Mouse (Mus musculus): ENCODE results near the gene Lcn6. TPM values are rescaled to one million over a fixed set of nuclear protein-coding genes. Genes with fewer than 3 reads are reported as not detected.
"Not testable (repeated sequence)": the region's sequence is repeated elsewhere in the genome, so short reads cannot be mapped to it uniquely, and the experiment has no call there.

Gene Lcn6
- polyA plus RNA-seq, 1 experiment from 2014 or later: not detected

- Histone ChIP-seq H3K9me3 (replicated peaks) (no peaks in the 10 kb centered on the region), H3K36me3 (no peaks in the 10 kb centered on the region), H3K27ac (no peak overlapping the region), H3K9ac (no peak overlapping the region), H3K27me3 (peaks cover 3% of the 10 kb centered on the region; the same call in 1 of the 2 replicates), H3K4me2 (no peak overlapping the region), H3K4me1 (replicated peaks) (no peaks in the 10 kb centered on the region), H3K4me3 (no peak overlapping the region)
- WGBS: 76% methylated on average over 6 of the region's 6 CpGs
- no peak for ATAC-seq (replicated peaks; ENCODE audit: insufficient number of reproducible peaks, insufficient read depth, low FRiP score, low read depth)
Observed at GRCm38 (mm10) chr2:25661245-25661970, 15.2 kb upstream of the Lcn6 start.

GRCm38 (mm10) chr2:25663511-25663910 lies 13.1 kb upstream of the Lcn6 start:
- H3K4me3 ChIP-seq: no peak overlapping the region
- 48% methylated on average over 1 of the region's 1 CpGs for WGBS
- no peak overlapping the region for H3K9ac ChIP-seq
- H3K4me2 ChIP-seq: no peak overlapping the region
- no peaks in the 10 kb centered on the region for H3K4me1 ChIP-seq (replicated peaks)
- no peaks in the 10 kb centered on the region for H3K9me3 ChIP-seq (replicated peaks)
- H3K36me3 ChIP-seq: no peaks in the 10 kb centered on the region
- peaks cover 3% of the 10 kb centered on the region; the same call in 1 of the 2 replicates for H3K27me3 ChIP-seq
- H3K27ac ChIP-seq: no peak overlapping the region
- ATAC-seq (replicated peaks; ENCODE audit: insufficient number of reproducible peaks, insufficient read depth, low FRiP score, low read depth): no peak

- no peak overlapping the region for H3K9ac ChIP-seq
- H3K4me1 ChIP-seq (replicated peaks): no peaks in the 10 kb centered on the region
- WGBS: 82% methylated on average over 5 of the region's 5 CpGs
Observed at GRCm38 (mm10) chr2:25664125-25664524, 12.5 kb upstream of the Lcn6 start.

GRCm38 (mm10) chr2:25666516-25666915 lies 10.1 kb upstream of the Lcn6 start:
- no peak for ATAC-seq (replicated peaks; ENCODE audit: insufficient number of reproducible peaks, insufficient read depth, low FRiP score, low read depth)
- Histone ChIP-seq H3K4me2 (no peak overlapping the region), H3K27me3 (peaks cover 3% of the 10 kb centered on the region; the same call in 1 of the 2 replicates), H3K36me3 (no peaks in the 10 kb centered on the region), H3K9ac (no peak overlapping the region), H3K27ac (no peak overlapping the region), H3K4me1 (replicated peaks) (no peaks in the 10 kb centered on the region), H3K4me3 (no peak overlapping the region), H3K9me3 (replicated peaks) (no peaks in the 10 kb centered on the region)
- WGBS: 53% methylated on average over 1 of the region's 1 CpGs

More at GRCm38 (mm10) chr2:25664125-25664524, 12.5 kb upstream of the Lcn6 start:
- no peak overlapping the region for H3K4me3 ChIP-seq
- H3K9me3 ChIP-seq (replicated peaks): no peaks in the 10 kb centered on the region
- H3K27me3 ChIP-seq: peaks cover 3% of the 10 kb centered on the region; the same call in 1 of the 2 replicates
- ATAC-seq (replicated peaks; ENCODE audit: insufficient number of reproducible peaks, insufficient read depth, low FRiP score, low read depth): no peak
- H3K36me3 ChIP-seq: no peaks in the 10 kb centered on the region
- no peak overlapping the region for H3K27ac ChIP-seq
- H3K4me2 ChIP-seq: no peak overlapping the region

GRCm38 (mm10) chr2:25679559-25679958 lies 3.0 kb downstream of the Lcn6 start:
- no peak overlapping the region for H3K4me2 ChIP-seq

GRCm38 (mm10) chr2:25682426-25682825 lies 5.8 kb downstream of the Lcn6 start, which contains the start of gene Lcn10:
Gene Lcn10, plus strand, starts transcription at chr2:25682726.
- no peak within 1 kb of the TSS for H3K4me3 ChIP-seq
- no peaks in the 10 kb centered on the region for H3K9me3 ChIP-seq (replicated peaks)
- no peaks in the 10 kb centered on the region for H3K36me3 ChIP-seq
- 55% methylated on average over 2 of the region's 2 CpGs for WGBS
- H3K4me1 ChIP-seq (replicated peaks): no peaks in the 10 kb centered on the region
- H3K27ac ChIP-seq: no peak within 1 kb of the TSS
- no peaks in the 10 kb centered on the region; the same call in 1 of the 2 replicates for H3K27me3 ChIP-seq
- no peak within 1 kb of the TSS for H3K4me2 ChIP-seq
- H3K9ac ChIP-seq: no peak within 1 kb of the TSS
- no peak; the same call in 1 of the 2 replicates for ATAC-seq (replicated peaks; ENCODE audit: insufficient number of reproducible peaks, insufficient read depth, low FRiP score, low read depth)

More at GRCm38 (mm10) chr2:25679559-25679958, 3.0 kb downstream of the Lcn6 start:
- no peaks in the 10 kb centered on the region for H3K36me3 ChIP-seq
- no peaks in the 10 kb centered on the region; the same call in 1 of the 2 replicates for H3K27me3 ChIP-seq
- no peak overlapping the region for H3K9ac ChIP-seq
- H3K4me1 ChIP-seq (replicated peaks): no peaks in the 10 kb centered on the region
- no peak overlapping the region for H3K27ac ChIP-seq
- ATAC-seq (replicated peaks; ENCODE audit: insufficient number of reproducible peaks, insufficient read depth, low FRiP score, low read depth): no peak
- 75% methylated on average over 6 of the region's 6 CpGs for WGBS
- no peak overlapping the region for H3K4me3 ChIP-seq
- no peaks in the 10 kb centered on the region for H3K9me3 ChIP-seq (replicated peaks)

- ATAC-seq (replicated peaks; ENCODE audit: insufficient number of reproducible peaks, insufficient read depth, low FRiP score, low read depth): no peak
- Histone ChIP-seq H3K4me2 (no peak overlapping the region), H3K36me3 (no peaks in the 10 kb centered on the region), H3K27me3 (no peaks in the 10 kb centered on the region; the same call in 1 of the 2 replicates), H3K4me3 (no peak overlapping the region), H3K4me1 (replicated peaks) (no peaks in the 10 kb centered on the region), H3K27ac (no peak overlapping the region), H3K9ac (no peak overlapping the region), H3K9me3 (replicated peaks) (no peaks in the 10 kb centered on the region)
- WGBS: 52% methylated on average over 4 of the region's 4 CpGs
Observed at GRCm38 (mm10) chr2:25686941-25687340, 10.4 kb downstream of the Lcn6 start.

- Histone ChIP-seq H3K27me3 (no peaks in the 10 kb centered on the region), H3K4me3 (no peak overlapping the region), H3K4me2 (no peak overlapping the region), H3K36me3 (no peaks in the 10 kb centered on the region), H3K9me3 (replicated peaks) (no peaks in the 10 kb centered on the region), H3K4me1 (replicated peaks) (no peaks in the 10 kb centered on the region), H3K9ac (no peak overlapping the region), H3K27ac (no peak overlapping the region)
- ATAC-seq (replicated peaks; ENCODE audit: insufficient number of reproducible peaks, insufficient read depth, low FRiP score, low read depth): no peak
Observed at GRCm38 (mm10) chr2:25694605-25695004, 18.0 kb downstream of the Lcn6 start.

- H3K27ac ChIP-seq: no peak overlapping the region
- no peak overlapping the region for H3K4me3 ChIP-seq
- no peaks in the 10 kb centered on the region for H3K27me3 ChIP-seq
- no peaks in the 10 kb centered on the region for H3K36me3 ChIP-seq
- WGBS: 44% methylated on average over 4 of the region's 4 CpGs
- no peaks in the 10 kb centered on the region for H3K9me3 ChIP-seq (replicated peaks)
- H3K9ac ChIP-seq: no peak overlapping the region
- no peaks in the 10 kb centered on the region for H3K4me1 ChIP-seq (replicated peaks)
- no peak for ATAC-seq (replicated peaks; ENCODE audit: insufficient number of reproducible peaks, insufficient read depth, low FRiP score, low read depth)
- no peak overlapping the region for H3K4me2 ChIP-seq
Observed at GRCm38 (mm10) chr2:25696951-25697350, 20.4 kb downstream of the Lcn6 start.

- WGBS: 85% methylated on average over 2 of the region's 2 CpGs
Observed at GRCm38 (mm10) chr2:25698696-25699095, 22.1 kb downstream of the Lcn6 start.

GRCm38 (mm10) chr2:25699743-25700142 lies 23.2 kb downstream of the Lcn6 start, which contains the start of gene Obp2a:
Gene Obp2a, plus strand, starts transcription at chr2:25700043.
- not testable (repeated sequence) for H3K4me2 ChIP-seq; H3K9me3 ChIP-seq (replicated peaks); H3K4me1 ChIP-seq (replicated peaks); H3K36me3 ChIP-seq; H3K27ac ChIP-seq; H3K9ac ChIP-seq; H3K4me3 ChIP-seq; H3K27me3 ChIP-seq; ATAC-seq (replicated peaks; ENCODE audit: insufficient number of reproducible peaks, insufficient read depth, low FRiP score, low read depth)
- WGBS: 66% methylated on average over 3 of the region's 3 CpGs

More at GRCm38 (mm10) chr2:25698696-25699095, 22.1 kb downstream of the Lcn6 start:
- Histone ChIP-seq H3K4me1 (replicated peaks) (no peaks in the 10 kb centered on the region), H3K9ac (no peak overlapping the region), H3K4me3 (no peak overlapping the region), H3K27ac (no peak overlapping the region), H3K36me3 (no peaks in the 10 kb centered on the region), H3K4me2 (no peak overlapping the region), H3K27me3 (no peaks in the 10 kb centered on the region), H3K9me3 (replicated peaks) (no peaks in the 10 kb centered on the region)
- no peak for ATAC-seq (replicated peaks; ENCODE audit: insufficient number of reproducible peaks, insufficient read depth, low FRiP score, low read depth)

- H3K36me3 ChIP-seq: no peaks in the 10 kb centered on the region
- H3K9ac ChIP-seq: no peak overlapping the region
- no peak overlapping the region for H3K27ac ChIP-seq
- no peak overlapping the region for H3K4me3 ChIP-seq
- WGBS: 68% methylated on average over 5 of the region's 5 CpGs
- ATAC-seq (replicated peaks; ENCODE audit: insufficient number of reproducible peaks, insufficient read depth, low FRiP score, low read depth): no peak
- no peaks in the 10 kb centered on the region for H3K27me3 ChIP-seq
- H3K9me3 ChIP-seq (replicated peaks): no peaks in the 10 kb centered on the region
- H3K4me1 ChIP-seq (replicated peaks): no peaks in the 10 kb centered on the region
- no peak overlapping the region for H3K4me2 ChIP-seq
Observed at GRCm38 (mm10) chr2:25701001-25701400, 24.4 kb downstream of the Lcn6 start.

Measured in heart, embryonic 15.5 days (tissue).